Mouse (Mus musculus): ENCODE measurements around the gene Tmod1. TPM values are rescaled to one million over a fixed set of nuclear protein-coding genes. Genes with fewer than 3 reads are reported as not detected.

The Tmod1 gene
- polyA plus RNA-seq, 1 experiment, result 7.2 TPM

- Histone ChIP-seq H3K4me3 (replicated peaks) (no peak overlapping the region), H3K27me3 (replicated peaks) (no peaks in the 10 kb centered on the region), H3K4me1 (peaks cover 25% of the 10 kb centered on the region), H3K9me3 (no peaks in the 10 kb centered on the region), H3K36me3 (replicated peaks; ENCODE audit: low read length) (peaks cover 39% of the 10 kb centered on the region)
- TF ChIP-seq GATA1 (IDR thresholded peaks at IDR 0.05; ENCODE audit: borderline replicate concordance, low read length) (no peak), FLI1 (IDR thresholded peaks at IDR 0.05; ENCODE audit: low read length) (no peak)
Observed at GRCm38 (mm10) chr4:46085223-46085811, 46.6 kb downstream of the Tmod1 start.

- H3K4me3 ChIP-seq (replicated peaks), result no peak overlapping the region
- H3K36me3 ChIP-seq (replicated peaks; ENCODE audit: low read length), result peaks cover 44% of the 10 kb centered on the region
- no peak for TF ChIP-seq GATA1 (IDR thresholded peaks at IDR 0.05; ENCODE audit: borderline replicate concordance, low read length)
- TF ChIP-seq FLI1 (IDR thresholded peaks at IDR 0.05; ENCODE audit: low read length), result no peak
- peaks cover 25% of the 10 kb centered on the region for H3K4me1 ChIP-seq
- no peaks in the 10 kb centered on the region for H3K9me3 ChIP-seq
- H3K27me3 ChIP-seq (replicated peaks), result no peaks in the 10 kb centered on the region
Observed at GRCm38 (mm10) chr4:46086718-46087426, 48.1 kb downstream of the Tmod1 start.

GRCm38 (mm10) chr4:46087427-46087771, 48.7 kb downstream of the Tmod1 start:
- no peak overlapping the region for H3K4me3 ChIP-seq (replicated peaks)

GRCm38 (mm10) chr4:46087852-46088251, 49.1 kb downstream of the Tmod1 start:
- Histone ChIP-seq H3K4me3 (replicated peaks) (no peak overlapping the region), H3K27me3 (replicated peaks) (no peaks in the 10 kb centered on the region), H3K9me3 (no peaks in the 10 kb centered on the region), H3K4me1 (peaks cover 25% of the 10 kb centered on the region), H3K36me3 (replicated peaks; ENCODE audit: low read length) (peaks cover 51% of the 10 kb centered on the region)
- TF ChIP-seq FLI1 (IDR thresholded peaks at IDR 0.05; ENCODE audit: low read length), result no peak
- no peak for TF ChIP-seq GATA1 (IDR thresholded peaks at IDR 0.05; ENCODE audit: borderline replicate concordance, low read length)

More at GRCm38 (mm10) chr4:46087427-46087771, 48.7 kb downstream of the Tmod1 start:
- TF ChIP-seq GATA1 (IDR thresholded peaks at IDR 0.05; ENCODE audit: borderline replicate concordance, low read length) (no peak), FLI1 (IDR thresholded peaks at IDR 0.05; ENCODE audit: low read length) (no peak)
- Histone ChIP-seq H3K36me3 (replicated peaks; ENCODE audit: low read length) (peaks cover 47% of the 10 kb centered on the region), H3K4me1 (peaks cover 25% of the 10 kb centered on the region), H3K9me3 (no peaks in the 10 kb centered on the region), H3K27me3 (replicated peaks) (no peaks in the 10 kb centered on the region)

- no peak for TF ChIP-seq FLI1 (IDR thresholded peaks at IDR 0.05; ENCODE audit: low read length)
- TF ChIP-seq GATA1 (IDR thresholded peaks at IDR 0.05; ENCODE audit: borderline replicate concordance, low read length), result no peak
- H3K27me3 ChIP-seq (replicated peaks), result no peaks in the 10 kb centered on the region
- no peak overlapping the region for H3K4me3 ChIP-seq (replicated peaks)
- no peaks in the 10 kb centered on the region for H3K9me3 ChIP-seq
- H3K36me3 ChIP-seq (replicated peaks; ENCODE audit: low read length), result peaks cover 51% of the 10 kb centered on the region
- H3K4me1 ChIP-seq, result peaks cover 25% of the 10 kb centered on the region
Observed at GRCm38 (mm10) chr4:46089524-46090125, 50.9 kb downstream of the Tmod1 start.

GRCm38 (mm10) chr4:46092429-46093076, 53.8 kb downstream of the Tmod1 start:
- Histone ChIP-seq H3K27me3 (replicated peaks) (peaks cover 5% of the 10 kb centered on the region), H3K4me1 (peaks cover 26% of the 10 kb centered on the region), H3K36me3 (replicated peaks; ENCODE audit: low read length) (peaks cover 59% of the 10 kb centered on the region), H3K9me3 (no peaks in the 10 kb centered on the region), H3K4me3 (replicated peaks) (no peak overlapping the region)
- TF ChIP-seq GATA1 (IDR thresholded peaks at IDR 0.05; ENCODE audit: borderline replicate concordance, low read length) (no peak), FLI1 (IDR thresholded peaks at IDR 0.05; ENCODE audit: low read length) (no peak)

- no peak for TF ChIP-seq GATA1 (IDR thresholded peaks at IDR 0.05; ENCODE audit: borderline replicate concordance, low read length)
- no peak for TF ChIP-seq FLI1 (IDR thresholded peaks at IDR 0.05; ENCODE audit: low read length)
- Histone ChIP-seq H3K36me3 (replicated peaks; ENCODE audit: low read length) (peaks cover 68% of the 10 kb centered on the region), H3K27me3 (replicated peaks) (peaks cover 8% of the 10 kb centered on the region)
Observed at GRCm38 (mm10) chr4:46094916-46095825, 56.4 kb downstream of the Tmod1 start.

GRCm38 (mm10) chr4:46095826-46096159, 57.1 kb downstream of the Tmod1 start:
- TF ChIP-seq GATA1 (IDR thresholded peaks at IDR 0.05; ENCODE audit: borderline replicate concordance, low read length), result no peak
- no peak for TF ChIP-seq FLI1 (IDR thresholded peaks at IDR 0.05; ENCODE audit: low read length)
- Histone ChIP-seq H3K36me3 (replicated peaks; ENCODE audit: low read length) (peaks cover 72% of the 10 kb centered on the region), H3K4me3 (replicated peaks) (no peak overlapping the region), H3K4me1 (peaks cover 25% of the 10 kb centered on the region), H3K27me3 (replicated peaks) (peaks cover 8% of the 10 kb centered on the region), H3K9me3 (no peaks in the 10 kb centered on the region)

More at GRCm38 (mm10) chr4:46094916-46095825, 56.4 kb downstream of the Tmod1 start:
- H3K9me3 ChIP-seq, result no peaks in the 10 kb centered on the region
- peaks cover 25% of the 10 kb centered on the region for H3K4me1 ChIP-seq
- H3K4me3 ChIP-seq (replicated peaks), result peak overlapping the region; percentile 14

GRCm38 (mm10) chr4:46096546-46096945, 57.8 kb downstream of the Tmod1 start:
- H3K27me3 ChIP-seq (replicated peaks), result peaks cover 8% of the 10 kb centered on the region
- H3K36me3 ChIP-seq (replicated peaks; ENCODE audit: low read length), result peaks cover 70% of the 10 kb centered on the region
- H3K4me3 ChIP-seq (replicated peaks), result no peak overlapping the region
- no peaks in the 10 kb centered on the region for H3K9me3 ChIP-seq
- TF ChIP-seq GATA1 (IDR thresholded peaks at IDR 0.05; ENCODE audit: borderline replicate concordance, low read length) (no peak), FLI1 (IDR thresholded peaks at IDR 0.05; ENCODE audit: low read length) (no peak)
- H3K4me1 ChIP-seq, result peaks cover 25% of the 10 kb centered on the region
